Mouse (Mus musculus): Measurements from ENCODE around the gene Myo1e.

GRCm38 (mm10) chr9:70245040-70245439 lies 37.9 kb downstream of the Myo1e start:
- TF ChIP-seq GATA1 (IDR thresholded peaks at IDR 0.05; ENCODE audit: low read length) (no peak), TAL1 (IDR thresholded peaks at IDR 0.05; ENCODE audit: low read length) (no peak)
